Mouse (Mus musculus) limb, embryonic 12.5 days (tissue): ENCODE measurements around the gene Slc35g2. TPM values are rescaled to one million over a fixed set of nuclear protein-coding genes. Genes with fewer than 3 reads are reported as not detected.

Experiments used
- ATAC-seq: fragments of 200-750 bp; cut with Nextera tagmentation; 2 replicates; pipeline ENCODE4 v1.8.0; 2017; ENCODE audit warnings: low read depth, moderate TSS enrichment; ENCODE audit not compliant: insufficient number of reproducible peaks, insufficient read depth, low FRiP score, low TSS enrichment
- H3K27ac ChIP-seq: fragments of 300-500 bp; sonication (generic); 2 replicates; pipeline ENCODE4 v1.5.1; 2016; ENCODE audit warnings: mild to moderate bottlenecking, moderate library complexity
- H3K27me3 ChIP-seq: fragments of 300-500 bp; sonication (generic); 2 replicates; pipeline ENCODE4 v1.6.1; 2016; ENCODE audit warnings: mild to moderate bottlenecking, moderate library complexity
- H3K36me3 ChIP-seq: fragments of 300-500 bp; sonication (generic); 2 replicates; pipeline ENCODE4 v1.6.1; 2016; ENCODE audit warnings: mild to moderate bottlenecking, moderate library complexity
- H3K4me1 ChIP-seq: fragments of 300-500 bp; sonication (generic); replicated peaks from 2 replicates; pipeline ENCODE4 v1.6.1; 2016
- H3K4me2 ChIP-seq: fragments of 300-500 bp; sonication (generic); 2 replicates; pipeline ENCODE4 v1.6.1; 2016; ENCODE audit warnings: mild to moderate bottlenecking, moderate library complexity
- H3K4me3 ChIP-seq: fragments of 300-500 bp; sonication (generic); replicated peaks from 2 replicates; pipeline ENCODE4 v1.5.1; 2016; ENCODE audit warnings: mild to moderate bottlenecking
- H3K9ac ChIP-seq: fragments of 300-500 bp; sonication (generic); replicated peaks from 2 replicates; pipeline ENCODE4 v1.6.1; 2016; ENCODE audit warnings: mild to moderate bottlenecking, moderate library complexity
- H3K9me3 ChIP-seq: fragments of 300-500 bp; sonication (generic); 2 replicates; pipeline ENCODE4 v1.6.1; 2016; ENCODE audit warnings: mild to moderate bottlenecking, moderate library complexity
- WGBS: fragments of 180-500 bp; shearing (Covaris S2); methylation state at CpG from one replicate; pipeline ENCODE4 v1.1.7; 2016; 5-methylcytosine and 5-hydroxymethylcytosine counted together
- polyA plus RNA-seq: library from polyadenylated mRNA; unstranded; fragments of >200 nt; fragmentation: Nextera tagmentation; extraction: Ambion mirVana; gene quantifications from 2 replicates; pipeline ENCODE4 v1.2.1, GENCODE M21; 2016

The Slc35g2 gene
- polyA plus RNA-seq, 1 experiment from 2014 or later = 2.9 TPM

GRCm38 (mm10) chr9:100525225-100525624 lies 45.7 kb downstream of the Slc35g2 start:
- Histone ChIP-seq H3K27ac (no peak overlapping the region), H3K36me3 (0 out of 2 replicates have a peak, but pooled peaks cover 10% of the 10 kb centered on the region), H3K4me2 (no peak overlapping the region), H3K9me3 (peaks cover 8% of the 10 kb centered on the region), H3K4me1 (no peaks in the 10 kb centered on the region), H3K4me3 (no peak overlapping the region), H3K9ac (no peak overlapping the region), H3K27me3 (no peaks in the 10 kb centered on the region)
- no peak for ATAC-seq
- 90% methylated on average over 2 of the region's 2 CpGs for WGBS

DNA sequence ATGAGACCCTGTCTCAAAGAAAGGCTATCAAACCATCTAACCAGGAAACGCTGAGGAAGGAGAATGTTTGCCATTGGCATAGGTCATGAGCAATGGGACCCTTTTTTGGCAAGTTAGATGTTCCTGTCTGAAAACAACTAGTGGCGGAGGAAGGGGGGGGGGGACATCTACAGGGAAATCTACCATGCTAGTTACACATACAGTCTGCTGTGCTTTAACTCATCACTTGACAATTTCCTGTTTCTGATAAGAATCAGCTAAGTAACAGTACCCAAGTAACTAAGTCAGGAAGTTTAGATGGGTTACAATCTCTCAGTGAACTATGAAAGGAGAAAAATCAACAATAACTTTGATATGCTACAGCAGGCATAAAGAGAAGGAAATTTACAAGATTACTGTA lies 48.9 kb downstream of the Slc35g2 start:
- Histone ChIP-seq H3K4me1 (no peaks in the 10 kb centered on the region), H3K27me3 (no peaks in the 10 kb centered on the region), H3K36me3 (no peaks in the 10 kb centered on the region), H3K9me3 (no peaks in the 10 kb centered on the region), H3K9ac (no peak overlapping the region), H3K27ac (no peak overlapping the region), H3K4me2 (no peak overlapping the region), H3K4me3 (no peak overlapping the region)
- no peak for ATAC-seq
- WGBS = 77% methylated on average over 2 of the region's 2 CpGs

DNA sequence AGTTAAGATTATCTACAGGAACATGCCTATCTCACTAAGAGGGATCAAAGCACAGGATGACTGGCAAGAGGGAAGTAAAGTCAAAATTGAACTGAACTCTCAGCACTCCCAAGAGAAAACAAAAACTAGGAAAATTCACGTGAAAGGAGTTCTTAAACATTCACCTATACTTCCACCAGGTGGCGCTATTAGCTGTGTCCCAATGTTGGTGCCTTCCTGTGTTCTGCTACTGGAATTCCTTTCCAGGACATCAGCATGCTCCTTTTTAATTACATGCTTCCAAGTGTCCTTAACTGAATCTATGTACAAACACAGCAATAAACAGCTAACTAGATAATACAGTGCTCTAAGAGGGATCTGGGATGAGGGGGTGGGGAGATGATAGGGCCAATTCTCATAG lies 50.3 kb downstream of the Slc35g2 start:
- no peaks in the 10 kb centered on the region for H3K9me3 ChIP-seq
- no peak for ATAC-seq
- WGBS = 0% methylated on average over 2 of the region's 2 CpGs

DNA sequence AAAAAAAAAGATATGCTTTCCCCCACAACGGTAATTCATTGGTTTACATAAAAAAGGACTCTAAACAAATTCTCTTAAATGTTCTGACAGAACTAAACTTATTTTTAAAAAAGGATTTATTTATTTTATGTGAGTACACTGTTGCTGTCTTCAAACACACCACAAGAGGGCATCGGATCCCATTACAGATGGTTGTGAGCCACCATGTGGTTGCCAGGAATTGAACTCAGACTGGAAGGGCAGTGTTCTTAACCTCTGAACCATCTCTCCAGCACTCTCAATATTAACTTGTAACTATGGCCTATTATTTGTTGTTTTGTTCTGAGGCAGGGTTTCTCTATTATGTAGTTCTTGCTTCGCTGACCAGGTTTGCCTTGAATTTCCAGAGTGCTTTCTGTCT lies 50.9 kb downstream of the Slc35g2 start:
- H3K4me1 ChIP-seq = no peaks in the 10 kb centered on the region
- H3K4me2 ChIP-seq = no peak overlapping the region
- H3K9me3 ChIP-seq = no peaks in the 10 kb centered on the region
- H3K27me3 ChIP-seq = no peaks in the 10 kb centered on the region
- WGBS = 98% methylated on average over 3 of the region's 3 CpGs
- no peak for ATAC-seq
- H3K27ac ChIP-seq = no peak overlapping the region
- no peaks in the 10 kb centered on the region for H3K36me3 ChIP-seq
- H3K4me3 ChIP-seq = no peak overlapping the region
- no peak overlapping the region for H3K9ac ChIP-seq

More for the DNA sequence above, 50.3 kb downstream of the Slc35g2 start:
- Histone ChIP-seq H3K4me2 (no peak overlapping the region), H3K9ac (no peak overlapping the region), H3K27ac (no peak overlapping the region), H3K4me1 (no peaks in the 10 kb centered on the region), H3K27me3 (no peaks in the 10 kb centered on the region), H3K36me3 (no peaks in the 10 kb centered on the region), H3K4me3 (no peak overlapping the region)

DNA sequence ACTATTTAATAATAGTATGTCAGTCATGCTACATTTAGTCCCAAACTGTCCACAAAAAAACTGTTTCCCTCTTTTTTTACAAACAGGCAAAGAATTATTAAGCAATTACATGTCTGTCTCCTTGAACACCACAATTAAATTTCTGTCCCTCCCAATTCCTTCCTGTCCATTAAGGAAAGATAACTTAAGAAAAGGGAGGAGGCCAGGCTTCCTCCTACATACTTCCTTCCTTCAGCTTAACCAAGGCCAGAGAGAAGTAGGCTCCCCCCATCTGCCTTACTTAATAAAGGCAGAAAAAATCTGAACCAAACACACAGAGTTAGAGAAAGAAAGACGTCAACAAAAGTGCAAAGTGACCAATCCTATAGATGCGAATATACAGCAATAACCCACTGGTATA lies 63.3 kb downstream of the Slc35g2 start:
- Histone ChIP-seq H3K9ac (no peak overlapping the region), H3K27me3 (no peaks in the 10 kb centered on the region), H3K36me3 (no peaks in the 10 kb centered on the region), H3K27ac (no peak overlapping the region), H3K9me3 (no peaks in the 10 kb centered on the region), H3K4me3 (no peak overlapping the region), H3K4me2 (no peak overlapping the region), H3K4me1 (peaks cover 14% of the 10 kb centered on the region)
- 91% methylated on average over 2 of the region's 2 CpGs for WGBS
- no peak for ATAC-seq

GRCm38 (mm10) chr9:100506652-100507051 lies 64.2 kb downstream of the Slc35g2 start:
- Histone ChIP-seq H3K9ac (no peak overlapping the region), H3K4me2 (no peak overlapping the region), H3K4me1 (peaks cover 13% of the 10 kb centered on the region), H3K27me3 (no peaks in the 10 kb centered on the region), H3K4me3 (no peak overlapping the region), H3K9me3 (no peaks in the 10 kb centered on the region), H3K27ac (no peak overlapping the region), H3K36me3 (peaks cover 1% of the 10 kb centered on the region; the same call in 1 of the 2 replicates)
- ATAC-seq = no peak
- 60% methylated on average over 2 of the region's 2 CpGs for WGBS

DNA sequence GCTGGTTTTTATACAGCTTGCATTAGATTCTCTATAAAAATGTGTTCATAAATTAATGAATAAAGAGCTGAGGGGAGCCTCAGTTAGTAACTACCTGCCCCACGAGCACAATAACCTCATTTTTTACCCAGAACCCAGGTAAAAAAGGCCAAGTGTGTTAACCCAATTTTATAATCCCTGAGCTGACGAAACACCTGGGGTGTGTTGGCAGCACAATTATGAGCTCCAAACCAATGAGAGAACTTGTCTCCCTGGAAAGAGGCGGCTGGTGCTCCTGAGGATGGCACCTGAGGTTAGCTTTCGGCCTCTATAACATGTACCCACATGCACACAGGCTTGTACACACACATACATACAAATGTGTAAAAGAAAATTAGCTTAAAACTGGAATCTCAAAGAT lies 65.4 kb downstream of the Slc35g2 start:
- Histone ChIP-seq H3K36me3 (peaks cover 5% of the 10 kb centered on the region; the same call in 1 of the 2 replicates), H3K4me2 (no peak overlapping the region), H3K4me1 (0 out of 2 replicates have a peak, but pooled peaks cover 4% of the 10 kb centered on the region), H3K27ac (no peak overlapping the region), H3K9ac (no peak overlapping the region), H3K27me3 (no peaks in the 10 kb centered on the region), H3K4me3 (no peak overlapping the region), H3K9me3 (no peaks in the 10 kb centered on the region)
- no peak for ATAC-seq
- WGBS = 82% methylated on average over 4 of the region's 4 CpGs

Other genes with a start within 250 kb of the Slc35g2 start
- 1.2 and 1.6 TPM in 2 replicates for gene Il20rb, start 84.3 kb downstream of the Slc35g2 start, polyA plus RNA-seq
- gene Nck1, start 25.0 kb downstream of the Slc35g2 start, polyA plus RNA-seq = 69.7 and 70.2 TPM in 2 replicates
- gene Stag1, start 26.7 kb upstream of the Slc35g2 start, polyA plus RNA-seq = 61.0 and 68.5 TPM in 2 replicates